Mouse (Mus musculus): ENCODE measurements around the gene Kdm4d. TPM values are rescaled to one million over a fixed set of nuclear protein-coding genes. Genes with fewer than 3 reads are reported as not detected.
A peak's percentile ranks its signal among the peaks of the same experiment; 100 is the strongest.

Gene Kdm4d
- polyA plus RNA-seq, 1 experiment from 2014 or later: 0.38 TPM

DNA sequence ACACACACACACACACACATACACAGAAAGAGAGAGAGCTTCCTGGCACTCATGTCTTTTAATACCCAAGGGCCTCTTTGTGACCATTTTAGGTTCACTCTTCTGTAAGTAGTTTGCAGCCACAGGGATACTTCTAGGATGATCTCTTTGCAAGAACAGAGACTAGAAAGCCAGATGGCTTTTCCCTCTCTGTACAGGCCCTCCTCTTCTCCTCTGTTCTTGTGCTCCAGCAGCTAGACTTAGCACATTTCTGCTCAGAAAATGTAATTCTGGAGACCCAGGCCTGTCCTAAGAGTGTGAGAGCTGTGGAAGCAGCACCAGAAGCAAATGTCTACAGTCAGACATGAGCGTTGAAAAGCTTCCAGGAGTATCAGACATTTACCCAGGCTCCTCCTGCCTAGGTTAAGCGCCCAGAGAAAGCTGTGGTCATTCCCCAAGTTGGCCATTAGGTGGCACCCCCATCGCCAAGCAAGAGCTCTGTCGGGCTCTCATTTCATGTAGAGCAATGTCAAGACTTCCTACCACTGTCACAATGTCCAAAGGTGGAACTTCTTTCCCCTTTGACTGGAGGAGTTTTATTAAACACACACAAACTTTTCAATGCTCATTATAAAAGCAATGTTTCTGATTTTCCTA lies 23.2 kb upstream of the Kdm4d start:
- Histone ChIP-seq H3K9me3 (replicated peaks; ENCODE audit: control insufficient read depth, low read length) (no peaks in the 10 kb centered on the region), H3K36me3 (ENCODE audit: control insufficient read depth, insufficient read depth, low read length) (no peaks in the 10 kb centered on the region), H3K4me1 (ENCODE audit: control insufficient read depth, insufficient read depth, low read length) (no peaks in the 10 kb centered on the region), H3K4me3 (ENCODE audit: low read depth, low read length) (no peak overlapping the region), H3K4me2 (ENCODE audit: low read length) (no peak overlapping the region), H3K9ac (ENCODE audit: low read length) (no peak overlapping the region), H3K27me3 (replicated peaks; ENCODE audit: control insufficient read depth, insufficient read depth, low read length) (no peaks in the 10 kb centered on the region), H3K27ac (ENCODE audit: low read depth, low read length) (no peak overlapping the region)
- DNase-seq (ENCODE audit: low spot score) (peak; percentile 80), ATAC-seq (peak; percentile 80; the same call in 1 of the 2 replicates)
- WGBS: 7% methylated on average over 4 of the region's 4 CpGs

DNA sequence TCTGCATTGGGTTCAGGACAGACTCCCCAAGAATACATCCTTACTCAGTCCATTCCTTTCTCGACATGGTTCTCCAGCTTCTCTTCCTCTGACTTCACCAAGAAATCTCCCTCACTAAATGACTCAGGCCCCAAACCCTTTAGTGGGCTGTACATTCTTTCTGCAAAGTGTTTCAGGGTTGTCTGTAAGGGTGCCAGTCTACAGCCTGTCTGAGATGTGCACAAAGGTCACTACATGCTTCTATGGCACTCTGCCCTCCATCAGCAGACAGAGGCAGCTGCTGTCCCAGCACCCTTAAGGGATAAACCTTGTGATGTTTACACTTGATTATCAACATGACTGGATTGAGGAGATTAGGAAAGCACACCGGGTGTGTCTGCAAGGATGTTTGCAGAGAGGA lies 21.4 kb upstream of the Kdm4d start:
- no peaks in the 10 kb centered on the region for H3K9me3 ChIP-seq (replicated peaks; ENCODE audit: control insufficient read depth, low read length)
- WGBS: 59% methylated on average over 2 of the region's 2 CpGs
- no peak overlapping the region for H3K9ac ChIP-seq (ENCODE audit: low read length)
- H3K27ac ChIP-seq (ENCODE audit: low read depth, low read length): no peak overlapping the region
- DNase-seq (ENCODE audit: low spot score): no peak
- no peak overlapping the region for H3K4me3 ChIP-seq (ENCODE audit: low read depth, low read length)
- H3K4me1 ChIP-seq (ENCODE audit: control insufficient read depth, insufficient read depth, low read length): no peaks in the 10 kb centered on the region
- no peaks in the 10 kb centered on the region for H3K36me3 ChIP-seq (ENCODE audit: control insufficient read depth, insufficient read depth, low read length)
- ATAC-seq: no peak
- no peaks in the 10 kb centered on the region for H3K27me3 ChIP-seq (replicated peaks; ENCODE audit: control insufficient read depth, insufficient read depth, low read length)
- H3K4me2 ChIP-seq (ENCODE audit: low read length): no peak overlapping the region

DNA sequence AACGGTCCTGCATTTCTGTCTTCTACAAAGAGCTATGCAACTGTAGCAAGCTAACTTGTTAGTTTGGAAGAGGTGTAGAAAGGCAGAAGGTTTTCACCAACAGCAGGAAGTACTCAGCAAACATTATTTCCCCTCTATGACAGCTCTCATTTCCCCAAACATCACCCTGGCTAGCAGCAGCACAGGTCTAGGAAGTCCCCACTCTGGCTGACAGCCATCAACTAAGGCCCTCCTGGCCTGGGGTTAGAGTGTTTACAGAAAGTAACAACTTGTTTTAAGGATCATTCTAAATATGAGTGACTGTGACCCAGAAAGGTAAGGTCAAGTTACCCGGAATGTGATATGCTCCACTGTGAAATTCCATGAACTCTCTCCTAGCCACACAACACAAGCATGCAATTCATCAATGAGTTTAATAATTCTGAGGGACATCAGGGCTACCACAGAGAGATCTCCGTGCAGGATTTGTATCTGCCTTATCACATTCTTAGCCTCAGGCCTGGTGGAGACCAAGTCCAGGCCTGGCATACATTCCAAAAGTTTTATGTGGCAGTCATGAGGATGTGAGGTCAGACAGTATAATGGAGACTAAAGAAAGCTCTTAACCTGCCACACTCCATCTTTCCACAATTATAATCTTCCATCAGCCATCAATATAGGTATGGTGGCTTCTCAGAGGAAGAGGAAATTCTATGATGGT lies 20.8 kb upstream of the Kdm4d start:
- ATAC-seq (no peak), DNase-seq (ENCODE audit: low spot score) (no peak)
- WGBS: 87% methylated on average over 3 of the region's 3 CpGs
- Histone ChIP-seq H3K9me3 (replicated peaks; ENCODE audit: control insufficient read depth, low read length) (no peaks in the 10 kb centered on the region), H3K9ac (ENCODE audit: low read length) (no peak overlapping the region), H3K36me3 (ENCODE audit: control insufficient read depth, insufficient read depth, low read length) (no peaks in the 10 kb centered on the region), H3K27me3 (replicated peaks; ENCODE audit: control insufficient read depth, insufficient read depth, low read length) (no peaks in the 10 kb centered on the region), H3K27ac (ENCODE audit: low read depth, low read length) (no peak overlapping the region), H3K4me1 (ENCODE audit: control insufficient read depth, insufficient read depth, low read length) (no peaks in the 10 kb centered on the region), H3K4me3 (ENCODE audit: low read depth, low read length) (no peak overlapping the region), H3K4me2 (ENCODE audit: low read length) (no peak overlapping the region)

DNA sequence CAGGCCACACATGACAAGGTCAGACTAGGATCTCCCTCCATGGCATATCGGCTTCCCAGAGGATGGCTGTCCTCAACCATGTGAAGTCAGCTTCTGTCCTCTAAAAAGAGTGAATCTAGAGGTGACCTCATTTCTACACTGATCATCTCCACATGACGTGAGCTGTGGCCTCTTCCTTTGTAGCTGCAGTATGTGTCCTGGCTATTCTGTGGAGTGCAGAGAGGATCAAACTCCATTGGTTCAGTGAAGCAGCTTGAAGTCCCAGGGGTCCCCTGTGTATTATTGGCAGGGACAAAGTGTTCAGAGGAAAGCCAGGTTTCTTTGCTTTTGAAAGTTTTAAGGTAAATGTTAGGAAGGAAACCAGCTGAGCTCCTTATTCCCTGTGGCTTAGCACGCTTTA lies 17.8 kb upstream of the Kdm4d start:
- 85% methylated on average over 3 of the region's 3 CpGs for WGBS
- H3K9ac ChIP-seq (ENCODE audit: low read length): no peak overlapping the region
- H3K27me3 ChIP-seq (replicated peaks; ENCODE audit: control insufficient read depth, insufficient read depth, low read length): no peaks in the 10 kb centered on the region
- no peaks in the 10 kb centered on the region for H3K9me3 ChIP-seq (replicated peaks; ENCODE audit: control insufficient read depth, low read length)
- no peak overlapping the region for H3K4me3 ChIP-seq (ENCODE audit: low read depth, low read length)
- no peak overlapping the region for H3K4me2 ChIP-seq (ENCODE audit: low read length)
- no peak for ATAC-seq
- H3K36me3 ChIP-seq (ENCODE audit: control insufficient read depth, insufficient read depth, low read length): 0 out of 2 replicates have a peak, but pooled peaks cover 3% of the 10 kb centered on the region
- no peak for DNase-seq (ENCODE audit: low spot score)
- no peaks in the 10 kb centered on the region for H3K4me1 ChIP-seq (ENCODE audit: control insufficient read depth, insufficient read depth, low read length)
- no peak overlapping the region for H3K27ac ChIP-seq (ENCODE audit: low read depth, low read length)

DNA sequence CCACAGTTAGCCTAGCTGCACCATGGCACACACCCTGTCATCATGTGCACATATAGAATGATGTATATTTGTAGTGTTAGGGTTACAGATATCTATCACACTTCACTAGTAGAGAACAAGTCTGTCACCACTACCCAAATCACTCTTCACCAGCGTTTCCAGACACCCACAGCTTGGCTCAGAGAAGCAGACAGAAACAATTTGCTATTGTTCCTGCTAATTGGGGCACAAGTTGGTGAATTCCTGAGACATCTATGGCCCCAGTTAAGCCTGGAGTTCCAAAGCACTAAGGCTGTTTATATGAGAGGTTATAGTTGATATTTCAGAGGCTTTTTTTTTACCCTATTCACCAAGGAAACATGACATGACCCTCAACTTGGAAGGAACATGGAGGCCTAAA lies 17.0 kb upstream of the Kdm4d start:
- Histone ChIP-seq H3K9ac (ENCODE audit: low read length) (no peak overlapping the region), H3K4me2 (ENCODE audit: low read length) (no peak overlapping the region), H3K4me3 (ENCODE audit: low read depth, low read length) (no peak overlapping the region), H3K9me3 (replicated peaks; ENCODE audit: control insufficient read depth, low read length) (no peaks in the 10 kb centered on the region), H3K27ac (ENCODE audit: low read depth, low read length) (no peak overlapping the region), H3K36me3 (ENCODE audit: control insufficient read depth, insufficient read depth, low read length) (peaks cover 3% of the 10 kb centered on the region; the same call in 1 of the 2 replicates), H3K27me3 (replicated peaks; ENCODE audit: control insufficient read depth, insufficient read depth, low read length) (no peaks in the 10 kb centered on the region), H3K4me1 (ENCODE audit: control insufficient read depth, insufficient read depth, low read length) (no peaks in the 10 kb centered on the region)
- whole genome bisulfite sequencing: 23% methylated on average over 1 of the region's 1 CpGs
- no peak for DNase-seq (ENCODE audit: low spot score)
- no peak for ATAC-seq

DNA sequence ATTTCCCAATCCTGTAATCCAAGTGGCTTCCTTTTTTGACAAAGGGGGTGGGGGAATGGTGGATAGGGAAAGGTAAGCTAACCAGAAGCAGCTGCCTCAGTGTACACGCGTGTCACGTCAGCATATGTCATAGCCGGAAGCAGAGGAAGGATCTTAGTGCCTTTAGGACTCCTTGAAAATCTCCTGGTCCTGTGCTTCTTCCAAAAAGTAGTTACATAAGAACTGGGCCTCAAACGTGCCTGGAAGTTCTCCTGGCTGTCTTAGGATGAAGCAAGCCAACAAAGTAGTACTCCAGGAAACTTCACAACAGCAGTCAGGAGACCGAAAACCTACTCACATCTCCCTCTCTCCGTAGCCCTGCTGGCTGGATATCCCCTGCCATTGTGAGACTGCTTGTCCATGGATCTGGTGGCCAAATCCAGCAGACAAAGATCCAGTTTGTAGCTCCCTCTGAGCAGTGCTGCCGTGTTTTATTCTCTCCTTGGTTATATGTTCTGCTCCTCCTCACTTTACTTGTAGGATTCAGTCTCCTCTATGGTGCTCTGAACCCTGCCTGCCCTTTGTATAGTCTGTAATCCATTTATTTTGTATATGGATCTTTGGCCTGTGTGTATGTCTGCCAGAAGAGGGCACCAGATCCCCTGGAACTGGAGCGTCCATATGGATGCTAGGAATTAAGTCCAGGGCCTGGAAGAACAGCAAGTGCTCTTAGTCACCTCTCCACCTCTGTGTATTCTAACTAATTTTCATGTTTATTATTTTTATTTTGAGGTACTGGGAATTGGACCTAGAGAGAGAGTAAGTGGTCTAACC lies 12.6 kb upstream of the Kdm4d start:
- Histone ChIP-seq H3K4me3 (ENCODE audit: low read depth, low read length) (no peak overlapping the region), H3K27me3 (replicated peaks; ENCODE audit: control insufficient read depth, insufficient read depth, low read length) (no peaks in the 10 kb centered on the region), H3K9ac (ENCODE audit: low read length) (no peak overlapping the region), H3K27ac (ENCODE audit: low read depth, low read length) (no peak overlapping the region), H3K4me2 (ENCODE audit: low read length) (no peak overlapping the region), H3K9me3 (replicated peaks; ENCODE audit: control insufficient read depth, low read length) (no peaks in the 10 kb centered on the region), H3K4me1 (ENCODE audit: control insufficient read depth, insufficient read depth, low read length) (no peaks in the 10 kb centered on the region), H3K36me3 (ENCODE audit: control insufficient read depth, insufficient read depth, low read length) (peaks cover 34% of the 10 kb centered on the region)
- ATAC-seq (peak; percentile 62; the same call in 1 of the 2 replicates), DNase-seq (ENCODE audit: low spot score) (peak; percentile 62)
- 78% methylated on average over 9 of the region's 9 CpGs for WGBS

DNA sequence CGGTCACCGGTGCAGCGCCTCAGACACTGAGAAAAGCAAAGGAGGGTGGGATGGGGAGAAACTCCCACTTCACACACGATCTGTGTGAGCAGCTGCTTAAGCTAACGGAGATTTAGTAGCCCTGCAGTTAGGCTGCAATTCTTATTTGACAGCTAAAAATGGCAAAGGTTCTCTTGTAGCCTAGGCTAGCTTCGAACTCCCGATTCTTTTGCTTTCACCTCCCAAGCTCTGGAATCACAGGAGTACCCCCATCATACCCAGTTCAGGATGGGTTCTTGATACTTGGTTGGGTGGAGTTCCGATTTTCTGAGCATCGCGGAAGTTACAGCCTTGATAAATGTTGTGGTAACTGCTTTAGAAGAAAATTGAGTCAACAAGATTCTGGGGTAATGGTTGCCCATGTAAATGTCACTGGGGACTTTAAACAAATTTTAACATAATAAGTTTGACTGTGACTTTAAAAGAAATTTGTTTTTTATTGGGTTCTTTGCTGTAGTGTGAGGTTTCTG lies 688 bp upstream of the Kdm4d start:
- Histone ChIP-seq H3K4me1 (ENCODE audit: control insufficient read depth, insufficient read depth, low read length) (peaks cover 7% of the 10 kb centered on the region; the same call in 1 of the 2 replicates), H3K4me2 (ENCODE audit: low read length) (peak overlapping the region; percentile 69), H3K27ac (ENCODE audit: low read depth, low read length) (peak overlapping the region; percentile 69; the same call in 1 of the 2 replicates), H3K9me3 (replicated peaks; ENCODE audit: control insufficient read depth, low read length) (no peaks in the 10 kb centered on the region), H3K9ac (ENCODE audit: low read length) (peak overlapping the region; percentile 89), H3K4me3 (ENCODE audit: low read depth, low read length) (peak overlapping the region; percentile 82), H3K27me3 (replicated peaks; ENCODE audit: control insufficient read depth, insufficient read depth, low read length) (no peaks in the 10 kb centered on the region), H3K36me3 (ENCODE audit: control insufficient read depth, insufficient read depth, low read length) (peaks cover 38% of the 10 kb centered on the region)
- 5% methylated on average over 10 of the region's 10 CpGs for WGBS
- no peak for ATAC-seq
- DNase-seq (ENCODE audit: low spot score): no peak

DNA sequence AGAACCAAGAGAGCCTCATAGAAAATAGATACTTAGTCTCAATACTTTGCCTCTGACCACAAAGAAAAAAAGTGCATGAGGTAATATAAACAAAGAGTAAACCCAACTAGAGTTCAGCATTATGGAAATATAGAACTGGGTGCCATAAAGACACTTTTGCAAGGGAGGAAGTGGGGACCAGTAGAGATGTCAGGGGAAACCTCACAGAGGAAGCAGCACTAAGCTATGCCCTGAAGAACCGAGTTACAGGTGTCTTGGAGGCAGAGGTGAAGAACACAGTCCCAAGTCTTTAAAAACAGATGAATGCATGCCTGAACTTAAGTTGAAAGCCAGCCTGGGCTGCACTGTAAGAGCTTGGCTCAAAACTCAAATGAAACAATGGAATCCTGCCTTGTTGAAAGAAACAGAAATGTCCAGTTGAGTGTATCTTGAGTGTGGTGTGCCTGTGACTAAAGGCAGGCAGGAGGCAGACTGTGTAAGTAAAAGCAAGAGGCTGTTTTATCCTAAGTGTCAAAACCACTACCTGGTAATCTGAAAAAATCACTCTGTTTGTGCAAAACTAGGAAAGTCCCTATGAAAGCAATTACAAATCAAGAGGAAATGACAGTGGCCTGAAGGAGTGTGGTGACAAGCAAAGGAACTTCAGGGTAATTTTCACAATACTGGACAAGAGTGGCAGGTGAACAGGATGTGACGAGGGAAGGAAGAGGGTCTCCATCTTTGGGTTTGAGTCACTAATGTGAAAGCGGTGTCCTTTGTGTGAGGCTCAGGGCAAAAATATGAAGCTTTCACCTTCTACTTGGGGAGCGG lies 1.2 kb downstream of the Kdm4d start:
- H3K4me1 ChIP-seq (ENCODE audit: control insufficient read depth, insufficient read depth, low read length): peaks cover 7% of the 10 kb centered on the region; the same call in 1 of the 2 replicates
- H3K36me3 ChIP-seq (ENCODE audit: control insufficient read depth, insufficient read depth, low read length): peaks cover 20% of the 10 kb centered on the region
- no peak for DNase-seq (ENCODE audit: low spot score)
- no peak overlapping the region for H3K27ac ChIP-seq (ENCODE audit: low read depth, low read length)
- 77% methylated on average over 4 of the region's 4 CpGs for WGBS
- no peaks in the 10 kb centered on the region for H3K27me3 ChIP-seq (replicated peaks; ENCODE audit: control insufficient read depth, insufficient read depth, low read length)
- no peak for ATAC-seq
- H3K9me3 ChIP-seq (replicated peaks; ENCODE audit: control insufficient read depth, low read length): no peaks in the 10 kb centered on the region
- H3K9ac ChIP-seq (ENCODE audit: low read length): peak overlapping the region; percentile 74
- H3K4me2 ChIP-seq (ENCODE audit: low read length): peak overlapping the region; percentile 70
- peak overlapping the region; percentile 82; the same call in 1 of the 2 replicates for H3K4me3 ChIP-seq (ENCODE audit: low read depth, low read length)

Data from forebrain, embryonic 14.5 days (tissue).